Mouse (Mus musculus): Measurements from ENCODE around the gene Dlgap4.

Gene Dlgap4

DNA sequence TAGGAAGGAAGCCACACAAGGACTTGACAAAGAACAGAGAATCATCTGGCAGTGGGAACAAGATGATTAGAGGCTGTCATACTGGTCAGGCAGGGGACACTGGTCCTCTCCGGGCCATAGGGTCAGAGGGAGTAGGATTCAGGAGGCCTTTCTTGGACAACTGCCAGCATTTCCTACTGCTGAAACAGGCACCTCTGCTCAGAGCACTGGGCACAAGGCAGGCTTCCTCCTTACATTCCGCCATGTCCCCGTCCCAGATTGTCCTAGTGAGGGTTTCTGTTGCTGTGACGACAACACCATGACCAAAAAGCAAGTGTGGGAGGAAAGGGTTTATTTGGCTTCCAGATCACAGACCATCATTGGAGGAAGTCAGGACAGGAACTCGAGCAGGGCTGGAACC, 105.3 kb downstream of the Dlgap4 start:
- peak; percentile 33 to 49 for DNase-seq

DNA sequence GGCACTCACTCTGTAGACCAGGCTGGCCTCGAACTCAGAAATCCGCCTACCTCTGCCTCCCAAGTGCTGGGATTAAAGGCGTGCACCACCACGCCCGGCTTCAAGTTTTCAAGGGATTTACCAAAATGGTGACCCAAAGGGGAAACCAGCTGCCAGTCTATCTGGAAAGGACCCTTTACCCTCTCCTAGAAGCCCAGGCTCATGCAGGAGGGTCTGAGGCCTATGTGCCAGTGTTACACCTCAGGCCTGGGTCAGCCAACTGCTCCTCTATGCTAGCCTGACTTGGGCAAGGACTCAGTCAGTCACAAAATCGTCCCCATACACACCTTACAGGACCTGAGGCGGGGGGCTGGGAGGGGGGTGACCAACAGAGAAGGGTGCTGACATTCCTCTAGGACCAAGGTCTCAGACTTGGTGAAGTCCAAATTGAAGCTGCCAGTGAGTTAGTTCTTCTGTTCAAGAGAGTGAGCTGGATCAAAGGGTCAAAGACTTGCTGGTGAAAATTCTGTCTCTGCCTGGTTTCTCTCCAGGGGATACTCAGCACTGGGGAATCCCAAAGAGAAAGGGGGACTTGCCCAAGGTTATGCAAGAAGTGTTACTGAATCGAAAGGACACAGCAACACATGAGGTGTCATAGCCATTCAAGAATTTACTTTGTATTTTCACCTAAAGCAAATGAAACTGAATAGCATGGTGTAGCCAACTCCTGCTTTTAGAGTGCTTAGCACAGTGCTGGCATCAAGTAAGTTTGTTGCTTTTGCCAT, 106.2 kb downstream of the Dlgap4 start:
- DNase-seq = no peak

DNA sequence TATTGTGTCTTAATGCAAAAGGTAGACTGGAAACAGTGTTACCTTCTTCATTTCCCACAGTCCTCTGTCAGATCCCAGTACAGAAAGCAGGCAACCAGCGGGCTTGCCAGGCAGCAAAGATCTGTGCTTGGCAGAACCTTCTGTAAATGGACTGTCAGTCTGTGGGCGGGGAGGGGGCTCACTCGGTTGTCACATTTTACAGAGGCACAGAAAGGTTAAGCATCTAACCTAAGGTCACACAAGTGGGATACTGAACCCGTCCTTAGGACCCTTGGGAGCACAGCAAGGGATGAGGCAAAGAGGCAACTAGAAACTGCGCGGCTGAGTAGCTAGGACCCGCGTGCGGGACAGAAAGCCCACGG, 106.8 kb downstream of the Dlgap4 start:
- no peak for DNase-seq

DNA sequence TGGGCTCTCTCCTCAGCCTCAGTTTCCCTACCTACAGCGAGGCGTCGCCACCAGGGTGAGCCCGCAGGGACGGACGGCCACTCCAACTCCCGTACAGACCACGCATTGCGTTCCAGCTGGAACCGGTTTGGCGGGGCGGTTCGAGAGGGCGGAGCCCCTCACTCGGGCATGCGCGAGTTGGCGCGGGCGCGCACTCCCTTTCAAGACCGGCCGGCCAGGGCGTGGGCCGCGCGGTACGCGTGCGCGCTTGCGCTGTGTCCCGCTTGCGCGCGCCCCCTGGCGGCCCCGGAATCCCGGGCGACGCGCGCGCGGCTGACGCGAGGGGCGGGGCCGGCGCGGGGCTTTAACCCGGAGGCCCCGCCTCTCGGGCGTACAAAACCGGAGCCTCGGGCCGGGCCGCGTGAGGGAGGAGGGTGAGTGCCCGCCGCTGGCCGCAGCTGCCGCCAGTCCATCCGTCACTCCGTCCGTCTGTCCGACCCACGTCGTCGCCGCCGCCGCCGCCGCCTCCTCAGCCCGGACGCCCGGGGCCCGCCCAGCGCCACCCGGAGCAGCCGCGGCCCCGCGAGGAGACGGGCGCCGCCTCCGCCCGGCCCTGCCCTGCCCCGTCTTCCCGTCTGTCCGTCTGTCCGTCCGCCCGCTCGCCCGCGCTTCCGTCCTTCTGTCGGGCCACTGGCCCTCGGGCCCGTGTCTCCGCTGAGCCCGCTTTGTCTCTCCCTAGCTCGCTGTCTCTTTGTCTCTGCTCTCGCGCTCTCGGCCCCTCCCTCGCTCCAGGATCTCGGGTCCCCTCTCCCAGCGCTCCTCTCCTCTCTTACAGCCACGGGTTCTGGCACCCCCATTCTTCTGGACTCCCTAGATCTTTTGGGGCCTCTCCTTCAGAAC, 107.4 kb downstream of the Dlgap4 start:
- peak; percentile 96 to 98 for DNase-seq

DNA sequence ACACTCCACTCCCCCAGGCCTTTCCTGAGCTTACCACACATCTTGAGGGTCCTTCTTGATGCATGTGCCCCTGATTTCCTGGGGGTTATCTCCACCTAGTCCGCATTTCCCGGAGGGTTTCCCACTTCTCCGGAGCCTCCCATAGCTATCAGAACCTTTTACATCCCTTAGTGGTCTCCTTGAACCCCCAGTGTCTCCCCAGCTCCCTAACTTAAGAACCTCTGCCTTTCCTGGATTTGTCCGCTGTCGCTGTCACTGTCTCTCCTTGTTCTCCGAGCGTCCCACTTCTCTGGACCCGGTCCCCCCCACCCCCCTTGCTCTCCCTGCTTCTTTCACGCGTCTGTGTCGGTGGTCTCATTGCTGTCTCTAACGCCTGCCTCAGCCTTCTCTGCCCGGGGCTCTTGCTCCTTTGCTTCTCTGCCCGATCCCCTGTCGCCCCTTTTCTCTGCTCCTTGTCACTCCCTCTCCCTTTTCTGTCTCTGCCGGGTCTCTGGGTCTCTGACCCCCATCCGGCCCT, 108.1 kb downstream of the Dlgap4 start:
- no peak for DNase-seq

DNA sequence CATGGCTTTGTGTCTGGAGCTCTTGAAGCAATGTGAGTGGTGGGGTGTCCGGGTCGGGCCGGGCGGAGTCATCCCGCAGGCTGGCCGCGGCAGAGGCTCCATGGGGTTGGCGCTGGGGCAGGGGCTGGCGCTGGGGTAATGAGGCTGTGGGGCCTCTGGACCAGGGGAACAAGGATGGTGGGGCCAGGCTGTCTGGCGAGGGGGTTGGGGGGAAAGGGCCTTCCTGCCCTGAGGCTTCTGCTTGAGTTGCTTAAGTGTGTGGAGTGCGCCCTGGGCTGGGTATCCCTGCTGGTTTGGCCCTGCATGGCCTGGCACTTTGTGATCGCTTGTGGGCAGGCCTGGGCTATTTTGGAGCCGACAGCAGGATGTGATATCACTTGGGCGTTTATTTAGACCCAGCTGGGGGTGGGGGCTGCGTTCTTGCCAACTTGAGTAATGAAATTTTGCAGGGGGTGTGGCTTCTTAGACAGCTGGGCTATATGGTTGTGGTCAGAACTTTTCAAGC, 108.6 kb downstream of the Dlgap4 start:
- peak; percentile 69 to 79 for DNase-seq

DNA sequence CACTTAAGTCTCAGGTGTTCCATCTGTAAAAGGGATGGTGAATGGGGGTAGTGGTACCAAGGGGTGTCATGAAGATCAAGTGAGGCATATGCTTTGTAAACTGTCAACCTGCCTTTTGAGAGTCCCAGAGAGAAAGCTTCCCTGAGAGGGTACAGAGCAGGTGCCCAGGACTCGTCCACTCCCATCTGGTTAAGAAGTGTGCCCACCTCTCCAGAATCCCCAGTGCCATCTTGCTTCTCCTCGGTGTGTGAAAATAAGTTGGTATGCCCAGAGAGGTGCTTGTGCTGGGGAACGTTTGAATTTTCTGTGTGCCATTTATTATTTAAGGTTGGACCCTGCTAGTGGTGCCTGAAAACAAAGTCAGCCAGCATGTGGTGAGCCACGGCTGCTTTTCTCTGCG, 109.2 kb downstream of the Dlgap4 start:
- DNase-seq = no peak

DNA sequence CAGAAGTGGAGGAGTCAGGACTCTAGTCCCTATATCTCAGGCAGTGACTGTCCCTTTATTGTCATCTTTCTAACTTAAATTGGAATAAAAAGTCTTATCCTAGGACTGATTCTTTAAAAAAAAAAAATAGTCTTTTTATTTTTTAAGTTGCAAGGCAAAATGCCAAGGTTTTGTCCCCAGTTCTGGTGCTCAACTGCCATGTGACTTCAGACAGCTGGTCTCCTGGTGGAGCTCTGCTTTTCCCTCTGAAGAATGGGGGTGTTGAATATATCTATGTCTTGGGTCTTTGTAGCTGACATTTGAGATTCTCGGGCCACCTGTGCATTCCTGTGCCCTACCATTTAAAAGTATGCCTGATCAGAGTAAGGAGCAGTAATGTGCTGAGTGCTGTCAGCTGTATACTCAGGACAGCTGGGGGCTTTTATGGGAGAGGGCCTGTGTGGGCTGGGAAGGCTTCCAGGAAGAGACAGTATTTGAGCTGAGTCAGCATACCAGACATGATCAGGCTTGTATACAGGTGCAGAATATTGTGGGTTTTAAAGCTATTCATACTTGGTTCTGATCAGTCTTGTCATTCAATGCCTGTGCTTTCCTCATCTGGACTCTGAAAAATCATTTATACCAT, 110.5 kb downstream of the Dlgap4 start:
- DNase-seq = no peak

DNA sequence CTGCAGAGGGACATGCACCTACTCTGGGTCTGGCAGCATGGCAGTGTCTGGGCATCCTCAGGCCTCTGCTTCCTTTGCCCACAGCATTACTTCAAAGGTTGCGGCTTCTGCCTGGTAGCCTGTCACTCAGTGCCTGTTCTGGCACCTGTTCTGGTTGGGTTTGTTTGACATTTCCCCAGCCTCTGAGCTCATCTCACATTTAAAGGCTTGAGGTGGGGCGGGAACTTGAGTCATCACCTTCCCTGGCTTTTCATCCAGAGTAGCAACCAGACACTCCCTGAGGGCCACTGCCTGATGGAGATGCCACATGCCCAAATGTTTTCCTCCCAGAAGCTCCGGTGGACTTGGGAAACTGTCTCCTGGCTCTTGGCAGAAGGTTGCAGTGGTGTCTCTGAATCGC, 111.4 kb downstream of the Dlgap4 start:
- DNase-seq = no peak

DNA sequence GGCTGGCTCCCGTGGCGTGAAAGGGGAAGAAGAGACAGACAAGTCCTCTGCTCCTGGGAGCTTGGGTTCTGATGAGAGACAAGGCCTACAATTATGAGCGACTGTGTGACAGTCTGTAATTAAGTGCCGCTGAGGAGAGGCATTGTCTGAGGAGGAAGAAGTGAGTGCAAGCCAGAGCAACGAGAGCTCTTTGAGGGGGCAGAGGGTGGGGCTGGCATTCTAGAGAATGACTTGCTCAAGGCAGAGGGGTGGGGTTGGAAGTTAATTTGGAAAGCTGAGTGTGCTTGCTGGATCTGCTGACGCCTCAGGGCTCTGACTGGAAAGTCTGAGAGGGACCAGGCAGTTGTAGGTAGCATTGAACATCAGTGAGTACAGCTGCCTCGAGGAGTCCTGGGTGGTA, 112.8 kb downstream of the Dlgap4 start:
- DNase-seq = no peak

DNA sequence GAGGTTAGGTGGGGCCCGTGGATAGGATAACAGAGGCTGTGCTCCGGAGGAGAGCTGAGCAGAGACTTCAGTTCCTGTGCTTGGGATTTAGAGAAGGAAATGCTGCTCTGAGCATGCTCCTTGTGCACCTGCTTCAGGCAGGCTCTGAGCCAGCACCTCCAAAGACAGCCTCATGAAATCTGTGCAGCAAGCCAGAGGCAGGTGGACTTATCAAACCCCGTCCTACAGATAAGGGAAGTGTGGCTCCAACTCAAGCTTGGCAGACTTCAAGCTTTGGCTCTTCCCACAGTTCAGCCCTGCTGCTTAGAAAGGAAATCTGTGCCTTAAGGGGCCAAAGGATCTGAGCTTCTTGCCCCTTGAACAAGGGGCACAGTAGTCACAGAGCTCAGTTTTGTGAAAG, 113.4 kb downstream of the Dlgap4 start:
- DNase-seq = no peak

DNA sequence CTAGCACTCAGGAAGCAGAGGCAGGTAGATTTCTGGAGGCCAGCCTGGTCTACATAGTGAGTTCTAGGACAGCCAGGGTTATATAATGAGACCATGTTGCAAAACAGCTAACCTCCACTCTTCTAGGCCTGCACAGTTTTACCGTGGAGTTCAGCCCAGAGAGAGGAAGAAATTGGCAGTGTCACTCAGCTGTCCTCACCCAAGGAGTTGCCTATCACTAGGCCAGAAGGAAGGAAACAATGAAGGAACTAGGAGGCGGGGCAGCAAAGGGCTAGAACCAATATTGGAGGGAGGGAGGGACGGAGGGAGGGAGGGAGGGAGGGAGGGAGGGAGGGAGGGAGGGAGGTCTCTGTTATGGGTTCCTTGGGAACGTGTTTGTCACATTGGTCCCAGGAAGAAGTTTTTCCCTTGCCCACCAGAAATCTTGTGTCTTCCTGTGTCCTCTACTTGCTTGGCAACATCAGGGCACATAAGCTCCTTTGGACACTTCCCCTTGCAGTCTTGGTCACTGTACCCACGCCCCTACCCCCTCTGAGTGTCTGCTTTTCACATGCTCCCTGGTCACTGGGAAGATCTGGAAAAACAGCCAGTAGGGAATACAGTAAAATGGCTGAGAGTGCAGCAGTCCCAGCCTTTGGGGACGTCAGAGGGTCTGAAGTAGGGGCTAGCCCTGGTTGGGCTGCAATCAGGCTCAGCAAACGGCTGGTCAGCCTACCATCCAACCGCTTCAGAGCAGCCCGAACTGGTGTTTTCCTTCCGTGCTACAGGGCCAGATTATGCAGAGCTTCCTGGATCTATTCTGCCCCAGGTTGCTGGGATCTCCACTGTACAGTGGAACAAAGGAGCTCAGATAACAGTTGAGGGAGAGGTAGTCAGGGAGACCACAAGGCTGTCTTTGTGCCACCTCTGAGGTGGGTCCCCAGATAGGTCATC, 116.3 kb downstream of the Dlgap4 start:
- peak in 1 of 2 experiments; percentile 45 for DNase-seq

DNA sequence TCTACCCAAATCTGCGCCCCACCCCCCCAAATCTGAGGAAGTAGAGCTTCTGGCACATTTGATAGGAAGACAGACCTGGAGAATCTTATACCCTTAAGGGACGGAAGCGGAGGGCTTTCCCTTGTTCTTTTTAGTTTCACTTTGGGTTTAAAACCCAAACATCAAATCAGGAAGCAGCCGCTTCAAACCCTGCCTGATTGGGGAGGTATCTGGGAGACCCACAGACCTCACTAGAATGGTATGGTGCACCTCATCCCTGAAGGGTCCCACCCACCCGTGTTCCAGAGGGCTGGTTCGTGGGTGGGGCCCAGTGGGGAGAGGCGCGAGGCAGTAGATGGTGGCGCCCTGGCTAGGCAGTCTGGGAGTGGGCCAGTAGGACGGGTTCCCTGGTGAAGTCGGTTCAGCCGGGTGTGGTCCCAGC, 117.0 kb downstream of the Dlgap4 start:
- DNase-seq = peak in 1 of 2 experiments; percentile 29

DNA sequence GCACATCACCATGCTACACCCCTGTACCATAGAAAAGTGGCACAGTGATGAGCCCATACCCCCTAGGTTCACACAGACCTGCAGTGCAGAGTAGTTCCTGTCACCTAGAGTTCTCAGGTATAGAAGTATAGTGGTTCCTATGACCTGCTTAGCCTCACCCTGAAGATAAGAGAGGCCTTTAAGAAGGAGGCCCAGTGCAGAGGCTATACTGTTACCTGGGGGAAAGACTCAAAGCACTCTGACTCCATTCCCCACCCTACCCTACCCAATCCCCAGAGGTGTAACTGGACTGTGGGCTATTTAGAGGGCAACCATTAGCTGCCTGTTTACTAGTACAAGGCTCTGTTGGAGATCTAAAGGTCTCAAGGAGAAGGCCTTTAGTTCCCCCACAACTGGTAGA, 118.1 kb downstream of the Dlgap4 start:
- DNase-seq = no peak

DNA sequence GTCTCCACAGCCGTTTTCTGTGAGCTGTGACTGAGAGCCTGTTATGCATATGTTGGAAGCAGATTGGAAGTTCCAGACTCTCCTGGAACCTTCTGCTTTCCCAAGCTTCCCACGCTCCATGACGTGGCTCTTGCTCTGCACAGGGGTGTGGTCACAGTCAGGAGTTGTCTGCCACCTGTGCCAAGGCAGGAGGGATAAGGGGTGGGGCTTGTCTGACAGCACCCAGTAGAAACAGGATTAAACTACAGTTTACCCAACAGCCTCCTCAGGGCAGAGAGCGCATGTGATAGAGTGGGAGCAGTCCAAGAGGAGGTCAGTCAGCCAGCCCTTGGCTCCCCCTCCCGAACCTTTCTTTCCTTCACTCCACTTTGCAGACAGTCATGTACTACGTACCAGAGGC, 118.6 kb downstream of the Dlgap4 start:
- peak; percentile 49 to 71 for DNase-seq

DNA sequence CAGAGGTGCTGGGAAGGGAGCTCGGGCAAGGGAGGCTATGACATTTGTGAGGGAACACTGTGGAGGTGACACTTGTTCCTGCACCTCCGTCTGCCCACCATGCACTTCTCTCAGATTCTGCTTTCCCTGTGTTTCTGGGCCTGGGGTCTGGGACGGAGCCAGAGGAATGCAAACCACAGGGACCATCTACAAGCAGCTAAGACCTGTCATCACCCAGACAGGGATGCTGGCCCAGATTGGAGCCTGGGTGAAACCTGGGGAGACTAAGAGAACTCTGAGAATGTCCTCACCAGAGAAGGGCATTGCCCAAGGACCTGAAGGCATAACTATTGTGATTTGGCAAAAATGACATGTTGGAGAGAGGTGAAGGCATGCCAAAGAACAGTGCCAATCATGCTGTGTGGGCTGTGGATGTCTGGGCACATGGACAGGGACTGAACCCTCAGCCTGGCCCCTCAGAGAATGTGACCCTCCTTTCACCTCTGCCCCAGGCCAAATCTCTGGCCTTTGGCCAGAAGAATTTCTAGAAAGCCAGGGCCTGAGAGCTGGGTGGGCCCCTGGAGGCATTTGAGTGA, 122.3 kb downstream of the Dlgap4 start:
- DNase-seq = peak in 1 of 2 experiments; percentile 16

DNA sequence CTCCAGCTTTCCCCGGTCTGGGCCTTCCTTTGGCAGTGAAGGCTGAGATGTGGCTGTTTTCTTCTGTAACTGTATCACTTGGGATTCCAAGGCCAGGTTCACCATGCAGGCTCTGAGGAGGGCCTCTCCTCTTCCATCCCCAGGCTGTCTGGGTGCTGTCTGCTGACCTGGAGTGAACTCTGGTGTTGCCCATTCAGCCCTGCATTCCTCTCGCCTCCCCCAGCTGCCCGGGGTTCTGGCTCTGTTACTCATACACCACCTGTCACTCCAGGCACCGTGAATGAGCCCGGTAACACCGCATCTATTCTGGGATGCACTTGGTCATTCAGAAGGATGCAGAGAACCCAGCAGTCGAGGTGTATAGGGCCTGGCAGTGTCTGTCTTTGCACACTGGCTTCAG, 123.3 kb downstream of the Dlgap4 start:
- DNase-seq = peak; percentile 47 to 71

DNA sequence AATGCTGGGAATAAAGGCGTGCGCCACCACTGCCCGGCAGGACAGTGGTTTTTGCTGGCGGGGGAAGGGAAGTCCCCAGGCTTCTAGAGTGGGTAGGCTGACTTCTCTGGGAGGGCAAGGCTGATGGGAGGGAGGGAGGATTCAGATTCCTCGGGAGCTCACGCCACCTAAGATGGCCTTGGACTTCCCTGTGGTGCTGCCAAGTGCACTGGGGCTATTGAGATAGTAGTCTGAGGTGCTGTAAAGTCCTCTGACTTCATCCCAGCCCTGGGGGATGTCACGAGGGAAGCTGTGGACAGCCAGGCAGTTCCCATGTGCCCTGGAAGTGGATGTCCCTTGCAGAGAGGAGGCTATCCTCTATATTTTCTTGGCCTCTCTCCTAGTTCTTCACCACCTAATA, 124.5 kb downstream of the Dlgap4 start:
- peak in 1 of 2 experiments; percentile 16 for DNase-seq

DNA sequence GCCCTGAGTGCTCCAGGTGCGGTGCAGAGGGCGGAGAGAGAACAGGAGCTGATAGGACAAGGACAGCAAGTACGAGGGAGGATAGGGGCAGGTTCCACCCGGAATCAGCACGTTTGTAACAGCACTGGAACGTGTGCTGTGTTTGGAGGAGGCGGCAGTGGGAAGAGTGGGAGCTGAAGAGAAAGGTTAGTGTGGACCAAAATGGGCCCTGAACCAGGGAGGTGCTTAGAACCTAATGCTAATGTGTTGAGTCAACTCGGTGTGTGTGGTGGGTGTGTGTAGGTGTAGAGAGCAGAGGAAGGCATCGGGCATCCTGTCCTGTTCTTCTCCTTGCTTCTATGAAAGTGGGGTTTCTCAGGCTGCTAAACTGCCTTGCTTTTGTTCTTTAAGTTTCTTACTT, 127.8 kb downstream of the Dlgap4 start:
- DNase-seq = no peak

DNA sequence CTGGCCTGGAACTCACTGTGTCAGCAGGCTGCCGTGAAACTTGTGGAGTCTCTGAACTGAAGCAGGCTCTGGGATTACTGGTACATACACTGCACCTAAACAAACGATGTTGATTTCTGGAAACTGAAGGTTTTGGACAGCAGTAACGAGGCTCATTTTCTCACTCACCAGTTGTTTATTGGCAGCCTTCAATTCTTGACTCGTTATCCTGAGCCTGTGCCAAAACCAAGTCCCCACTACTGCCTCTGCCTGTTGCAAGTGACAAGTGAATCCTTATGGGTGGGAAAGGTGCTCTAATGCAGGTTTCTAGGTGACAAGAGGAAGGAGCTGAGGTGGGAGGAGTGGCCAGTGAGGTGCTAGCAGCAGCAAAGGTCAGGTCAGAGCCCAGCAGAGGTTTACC, 128.5 kb downstream of the Dlgap4 start:
- DNase-seq = no peak

DNA sequence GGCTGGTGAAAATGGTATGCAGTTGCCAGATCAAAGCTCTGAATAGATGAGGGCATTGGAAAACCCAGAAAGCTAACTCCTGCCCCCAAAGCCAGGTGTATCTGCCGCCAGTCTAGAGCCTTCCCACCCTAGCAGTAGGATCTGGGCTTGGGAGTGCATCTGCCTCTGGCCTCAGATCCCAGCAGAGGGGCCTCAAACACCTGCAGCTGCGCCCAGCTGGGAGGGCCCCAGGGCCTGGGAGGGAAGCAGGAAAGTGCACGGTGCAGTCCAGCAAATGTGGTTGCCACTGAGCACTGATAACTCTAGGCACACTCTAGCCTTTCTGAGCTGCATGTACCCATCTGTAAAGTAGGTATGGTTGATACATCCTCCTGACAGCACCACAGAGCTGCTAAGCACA, 129.7 kb downstream of the Dlgap4 start:
- DNase-seq = no peak

DNA sequence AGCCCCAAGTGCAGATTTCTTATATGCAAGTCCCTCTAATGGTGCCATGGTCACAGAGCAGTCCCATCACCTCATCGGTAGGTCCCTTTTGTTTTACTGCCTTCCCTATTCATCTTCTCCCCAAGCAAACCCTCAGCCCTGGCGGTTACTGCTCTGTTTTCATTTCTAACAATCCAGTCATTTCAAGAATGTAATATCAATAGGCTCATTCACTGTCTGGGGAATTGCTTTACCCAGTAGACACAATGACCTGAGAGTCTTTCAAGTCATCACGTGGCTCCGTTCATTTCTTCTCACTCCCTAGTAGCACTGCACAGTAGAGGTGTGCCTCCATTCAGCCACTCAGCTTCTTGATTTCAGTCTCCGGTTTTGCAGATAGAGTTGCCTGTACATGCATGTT, 130.9 kb downstream of the Dlgap4 start:
- DNase-seq = no peak
